Mouse (Mus musculus) lung, adult 2 months (tissue): Measurements from ENCODE around the gene Stk25. TPM values are rescaled to one million over a fixed set of nuclear protein-coding genes. Genes with fewer than 3 reads are reported as not detected.

Experiments used
- DNase-seq: peaks from one replicate; pipeline ENCODE4 v3.0.0; 2022
- H3K4me1 ChIP-seq: fragments of 200-500 bp; 2 replicates; pipeline ENCODE4 v1.6.1; 2011; ENCODE audit warnings: low read length; ENCODE audit not compliant: control insufficient read depth, insufficient read depth
- H3K4me3 ChIP-seq: fragments of 200-500 bp; replicated peaks from 2 replicates; pipeline ENCODE3; 2011; ENCODE audit warnings: low read depth, mild to moderate bottlenecking, control low read depth, low read length; ENCODE audit errors: extremely low read depth
- CTCF ChIP-seq: fragments of 200-500 bp; IDR thresholded peaks from 2 replicates; pipeline ENCODE4 v1.5.1; 2011; ENCODE audit warnings: mild to moderate bottlenecking, low read length, control low read depth; ENCODE audit not compliant: insufficient read depth
- POLR2A ChIP-seq: fragments of 200-500 bp; IDR thresholded peaks from 2 replicates; pipeline ENCODE4 v1.6.1; 2011; ENCODE audit warnings: low read depth, mild to moderate bottlenecking, control low read depth, low read length, borderline replicate concordance; ENCODE audit errors: extremely low read depth
- WGBS: fragments of 180-500 bp; shearing (Covaris S2); methylation state at CpG from one replicate; pipeline ENCODE4 v1.1.7; 2018; 5-methylcytosine and 5-hydroxymethylcytosine counted together
- polyA plus RNA-seq: library from polyadenylated mRNA; depleted of rRNA; stranded (reverse); fragments of >200 nt; gene quantifications from 2 replicates; pipeline ENCODE4 v1.2.3, GENCODE M21; 2012

Gene Stk25
- polyA plus RNA-seq, 1 experiment: 141 TPM

GRCm38 (mm10) chr1:93642692-93643091 lies 15.8 kb downstream of the Stk25 start:
- 94% methylated on average over 2 of the region's 2 CpGs for WGBS
- Histone ChIP-seq H3K4me3 (no peak overlapping the region), H3K4me1 (no peaks in the 10 kb centered on the region)
- TF ChIP-seq CTCF: no peak
- DNase-seq: no peak

- DNase-seq: no peak
- TF ChIP-seq CTCF (no peak), POLR2A (no peak)
- no peak overlapping the region for H3K4me3 ChIP-seq
- 82% methylated on average over 2 of the region's 2 CpGs for WGBS
- H3K4me1 ChIP-seq: no peaks in the 10 kb centered on the region
Observed at GRCm38 (mm10) chr1:93641978-93642377, 16.5 kb downstream of the Stk25 start.

- Histone ChIP-seq H3K4me3 (peak overlapping the region; percentile 93), H3K4me1 (peaks cover 14% of the 10 kb centered on the region; the same call in 1 of the 2 replicates)
- WGBS: 27% methylated on average over 7 of the region's 7 CpGs
- DNase-seq: no peak
- no peak for TF ChIP-seq CTCF
- no peak for TF ChIP-seq POLR2A
Observed at GRCm38 (mm10) chr1:93636211-93636897, 22.1 kb downstream of the Stk25 start.

- WGBS: under 1% methylated on average over 44 of the region's 44 CpGs
- Histone ChIP-seq H3K4me3 (peak overlapping the region; percentile 93), H3K4me1 (peaks cover 15% of the 10 kb centered on the region; the same call in 1 of the 2 replicates)
- peak; percentile 98 for DNase-seq
- TF ChIP-seq POLR2A (peak; percentile 74; the same call in 1 of the 2 replicates), CTCF (no peak)
Observed at GRCm38 (mm10) chr1:93635580-93636192, 22.8 kb downstream of the Stk25 start.

GRCm38 (mm10) chr1:93635091-93635579 lies 23.3 kb downstream of the Stk25 start:
- under 1% methylated on average over 54 of the region's 58 CpGs for WGBS
- TF ChIP-seq POLR2A (no peak), CTCF (no peak)
- Histone ChIP-seq H3K4me1 (peaks cover 15% of the 10 kb centered on the region; the same call in 1 of the 2 replicates), H3K4me3 (peak overlapping the region; percentile 83)
- no peak for DNase-seq

- TF ChIP-seq POLR2A (no peak), CTCF (no peak)
- WGBS: 3% methylated on average over 6 of the region's 6 CpGs
- no peak for DNase-seq
Observed at GRCm38 (mm10) chr1:93634481-93634891, 24.0 kb downstream of the Stk25 start.

GRCm38 (mm10) chr1:93632723-93633122 lies 25.7 kb downstream of the Stk25 start:
- no peak for TF ChIP-seq CTCF
- no peak for TF ChIP-seq POLR2A
- H3K4me1 ChIP-seq: peaks cover 15% of the 10 kb centered on the region; the same call in 1 of the 2 replicates
- H3K4me3 ChIP-seq: no peak overlapping the region
- DNase-seq: no peak
- WGBS: 60% methylated on average over 3 of the region's 3 CpGs

More at GRCm38 (mm10) chr1:93634481-93634891, 24.0 kb downstream of the Stk25 start:
- peaks cover 15% of the 10 kb centered on the region; the same call in 1 of the 2 replicates for H3K4me1 ChIP-seq
- peak overlapping the region; percentile 83 for H3K4me3 ChIP-seq

GRCm38 (mm10) chr1:93630796-93631195 lies 27.7 kb downstream of the Stk25 start:
- H3K4me1 ChIP-seq: peaks cover 12% of the 10 kb centered on the region; the same call in 1 of the 2 replicates
- TF ChIP-seq POLR2A (no peak), CTCF (no peak)
- H3K4me3 ChIP-seq: no peak overlapping the region
- WGBS: 67% methylated on average over 3 of the region's 3 CpGs
- DNase-seq: no peak

- no peak for DNase-seq
- Histone ChIP-seq H3K4me3 (no peak overlapping the region), H3K4me1 (no peaks in the 10 kb centered on the region)
- TF ChIP-seq POLR2A (no peak), CTCF (no peak)
- WGBS: 71% methylated on average over 1 of the region's 1 CpGs
Observed at GRCm38 (mm10) chr1:93624502-93624901, 34.0 kb downstream of the Stk25 start.

- no peaks in the 10 kb centered on the region for H3K4me1 ChIP-seq
- TF ChIP-seq POLR2A: no peak
- no peak for TF ChIP-seq CTCF
- 63% methylated on average over 5 of the region's 5 CpGs for WGBS
Observed at GRCm38 (mm10) chr1:93618948-93619347, 39.5 kb downstream of the Stk25 start.

More at GRCm38 (mm10) chr1:93618948-93619347, 39.5 kb downstream of the Stk25 start:
- no peak for DNase-seq
- no peak overlapping the region for H3K4me3 ChIP-seq
